Mouse (Mus musculus) ZHBTc4 (cell line): ENCODE measurements around the gene Zfp473.
A peak's percentile ranks its signal among the peaks of the same experiment; 100 is the strongest.
"Not testable (repeated sequence)": the region's sequence is repeated elsewhere in the genome, so short reads cannot be mapped to it uniquely, and the experiment has no call there.

Experiments
- DNase-seq: peaks from one replicate; pipeline ENCODE4 v3.0.0-alpha.2; 2011; ENCODE audit warnings: low read depth, low spot score

Gene Zfp473

GRCm38 (mm10) chr7:44722058-44722457 is 28.8 kb downstream of the Zfp473 start:
- no peak for DNase-seq

DNA sequence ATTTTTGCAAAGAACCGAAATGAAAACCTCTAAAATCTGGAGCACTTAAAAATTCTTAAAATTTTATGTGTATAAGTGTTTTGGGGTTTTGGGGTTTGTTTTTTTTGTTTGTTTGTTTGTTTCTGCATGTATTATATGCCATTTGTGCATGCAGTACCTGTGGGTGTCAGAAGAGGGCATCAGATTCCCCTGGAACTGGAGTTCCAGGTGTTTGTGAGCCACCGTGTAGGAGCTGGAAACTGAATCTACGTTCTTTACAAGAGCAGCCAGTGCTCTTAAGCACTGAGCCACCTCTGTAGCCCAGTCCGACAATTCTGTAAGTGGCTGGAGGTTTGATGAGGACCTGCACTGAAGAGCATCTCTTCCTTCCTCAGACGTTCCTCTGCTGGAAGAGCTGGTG is 41.0 kb downstream of the Zfp473 start:
- peak; percentile 76 for DNase-seq

GRCm38 (mm10) chr7:44708574-44708973 is 42.3 kb downstream of the Zfp473 start, which contains the start of gene Izumo2:
Gene Izumo2, plus strand, starts transcription at chr7:44708742.
- peak; percentile 89 for DNase-seq

- DNase-seq, result not testable (repeated sequence)
Observed at GRCm38 (mm10) chr7:44708093-44708492, 42.8 kb downstream of the Zfp473 start.

DNA sequence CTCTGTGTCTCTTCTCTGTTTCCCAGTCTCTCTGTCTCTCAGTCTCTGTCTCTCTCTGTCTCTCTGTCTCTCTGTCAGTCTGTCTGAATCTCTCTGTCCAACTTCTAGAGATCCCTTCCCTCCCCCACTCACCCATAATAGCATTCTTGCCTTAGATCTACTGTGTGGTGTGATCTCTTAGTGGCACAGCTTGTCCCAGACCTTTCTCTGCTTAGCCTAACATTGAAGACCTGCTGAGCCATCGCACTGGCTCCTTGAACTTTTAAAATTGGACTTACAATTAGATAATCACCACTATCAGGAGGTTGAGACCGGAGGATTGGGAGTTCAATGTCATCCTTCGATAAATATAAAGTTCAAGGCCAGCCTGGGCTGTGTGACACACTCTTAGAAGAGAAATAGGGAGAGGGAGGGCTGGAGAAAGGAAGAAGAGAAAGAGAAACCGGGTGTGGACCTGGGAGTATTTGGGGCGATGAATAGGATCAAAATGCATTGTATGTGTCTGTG is 43.6 kb downstream of the Zfp473 start:
- no peak for DNase-seq

DNA sequence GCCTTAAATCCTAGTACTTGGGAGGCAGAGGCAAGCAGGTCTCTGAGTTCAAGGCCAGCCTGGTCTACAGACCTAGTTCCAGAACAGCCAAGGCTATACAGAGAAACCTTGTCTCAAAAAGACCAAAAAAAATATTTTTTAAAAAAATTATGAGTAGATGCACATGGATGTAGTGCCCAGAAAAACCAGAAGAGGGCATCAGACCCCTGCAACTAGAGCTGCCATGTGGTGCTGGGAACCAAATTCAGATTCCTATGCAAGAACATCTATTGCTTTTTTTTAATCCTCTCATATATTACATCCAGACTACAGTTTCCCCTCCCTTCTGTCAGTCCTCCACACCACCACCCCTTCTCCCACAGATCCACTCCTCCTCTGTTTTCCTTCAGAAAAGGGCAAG is 44.5 kb downstream of the Zfp473 start:
- DNase-seq, result peak; percentile 72

DNA sequence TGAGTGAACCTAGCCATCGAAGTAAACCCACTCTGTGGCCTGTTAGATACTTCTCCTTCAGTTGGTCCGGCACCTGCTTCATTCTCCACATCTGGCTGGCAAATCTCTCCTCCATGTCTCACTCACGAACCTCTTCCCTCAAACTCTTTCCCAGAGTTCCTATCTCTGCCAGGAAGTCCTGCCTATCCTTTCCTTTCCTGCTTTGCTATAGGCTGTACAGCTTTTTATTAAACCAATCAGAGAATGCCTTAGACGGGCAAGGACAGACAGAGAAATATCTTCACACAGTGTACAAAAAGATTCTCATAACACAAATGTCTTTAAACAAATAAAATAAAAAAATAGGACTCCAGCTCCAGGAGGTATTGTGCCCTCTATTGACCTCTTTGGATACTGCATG is 45.8 kb downstream of the Zfp473 start:
- peak; percentile 88 for DNase-seq

GRCm38 (mm10) chr7:44704363-44704762 is 46.5 kb downstream of the Zfp473 start:
- DNase-seq, result peak; percentile 74

DNA sequence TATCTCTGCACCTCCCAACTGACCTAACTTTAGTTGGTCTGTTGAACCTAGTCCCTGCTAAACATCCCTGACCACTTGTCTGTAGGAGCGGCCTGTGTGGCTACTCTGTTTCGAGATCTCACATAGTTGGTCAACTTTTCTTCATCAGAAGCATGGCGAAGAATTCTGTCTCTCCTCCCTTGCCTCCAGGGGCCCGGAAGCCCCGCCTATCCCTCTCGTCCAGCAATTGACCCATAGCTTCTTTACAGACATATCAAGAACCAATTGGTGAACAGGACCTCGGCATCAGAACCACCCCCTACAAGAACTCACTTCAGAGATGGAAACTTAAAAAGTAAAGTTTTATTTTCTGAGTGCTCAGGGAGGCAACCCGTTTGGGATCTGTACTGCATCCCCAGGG is 47.9 kb downstream of the Zfp473 start:
- peak; percentile 62 for DNase-seq

GRCm38 (mm10) chr7:44701921-44702320 is 48.9 kb downstream of the Zfp473 start:
- DNase-seq, result peak; percentile 86

DNA sequence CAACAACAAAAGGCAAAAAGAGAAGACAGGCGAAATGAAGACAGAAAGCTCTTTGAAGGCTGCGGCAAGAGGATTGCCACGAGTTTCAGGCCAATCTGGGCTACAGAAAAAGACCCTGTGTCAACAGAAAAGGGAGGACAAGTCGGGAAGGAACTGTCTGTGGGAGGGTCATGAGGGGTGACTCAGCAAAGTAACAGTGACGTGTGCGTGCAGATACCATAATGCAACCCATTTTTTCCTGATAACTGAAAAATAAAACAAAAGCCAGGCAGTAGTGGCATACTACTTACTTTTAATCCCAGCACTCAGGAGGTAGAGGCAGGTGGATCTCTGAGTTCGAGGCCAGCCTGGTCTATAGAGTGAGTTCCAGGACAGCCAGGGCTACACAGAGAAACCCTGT is 52.9 kb downstream of the Zfp473 start:
- DNase-seq, result no peak

DNA sequence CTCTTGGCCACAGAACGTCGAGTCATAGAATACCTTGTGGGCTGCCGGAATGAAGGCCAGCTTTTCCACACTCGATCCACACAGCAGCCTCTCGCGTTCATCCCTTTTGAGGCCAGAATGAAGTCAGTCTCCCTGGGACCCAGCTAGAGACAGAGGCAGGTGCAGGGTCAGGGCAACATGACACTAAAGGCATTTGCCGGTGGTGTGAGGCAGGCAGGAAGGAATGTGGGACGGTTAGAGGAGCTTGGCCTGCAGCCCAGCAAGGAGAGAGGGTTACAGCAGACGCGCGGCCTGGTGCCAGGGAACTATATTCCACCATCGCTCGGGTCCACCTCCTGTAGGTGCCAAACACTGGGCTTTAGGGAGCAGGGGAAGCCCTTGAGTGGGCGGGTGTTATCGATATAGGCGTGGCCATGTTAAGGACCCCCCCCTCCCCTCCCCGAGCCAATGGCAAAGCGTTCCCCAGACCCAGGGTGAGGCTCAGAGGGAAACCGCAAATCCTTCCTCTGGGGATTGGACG is 53.6 kb downstream of the Zfp473 start:
- DNase-seq, result peak; percentile 68

DNA sequence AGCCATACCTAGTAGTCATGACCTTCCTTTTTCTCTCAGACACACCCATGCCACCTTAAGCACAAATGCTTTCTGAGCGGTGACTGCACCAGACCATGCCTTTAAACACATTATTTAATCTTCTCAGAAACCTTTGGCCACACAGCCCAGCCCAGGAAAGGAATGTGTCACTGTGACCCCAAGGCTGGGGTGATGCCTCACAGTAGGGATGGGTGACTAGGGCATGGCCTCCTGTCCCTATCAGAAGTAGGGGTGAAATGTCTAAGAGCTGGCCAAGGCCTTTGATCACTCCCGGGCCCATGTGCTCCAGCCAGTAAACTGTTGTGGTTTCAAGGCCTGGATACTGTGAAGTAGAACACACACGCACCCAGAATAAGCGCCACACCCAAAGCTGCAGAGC is 55.6 kb downstream of the Zfp473 start:
- no peak for DNase-seq

DNA sequence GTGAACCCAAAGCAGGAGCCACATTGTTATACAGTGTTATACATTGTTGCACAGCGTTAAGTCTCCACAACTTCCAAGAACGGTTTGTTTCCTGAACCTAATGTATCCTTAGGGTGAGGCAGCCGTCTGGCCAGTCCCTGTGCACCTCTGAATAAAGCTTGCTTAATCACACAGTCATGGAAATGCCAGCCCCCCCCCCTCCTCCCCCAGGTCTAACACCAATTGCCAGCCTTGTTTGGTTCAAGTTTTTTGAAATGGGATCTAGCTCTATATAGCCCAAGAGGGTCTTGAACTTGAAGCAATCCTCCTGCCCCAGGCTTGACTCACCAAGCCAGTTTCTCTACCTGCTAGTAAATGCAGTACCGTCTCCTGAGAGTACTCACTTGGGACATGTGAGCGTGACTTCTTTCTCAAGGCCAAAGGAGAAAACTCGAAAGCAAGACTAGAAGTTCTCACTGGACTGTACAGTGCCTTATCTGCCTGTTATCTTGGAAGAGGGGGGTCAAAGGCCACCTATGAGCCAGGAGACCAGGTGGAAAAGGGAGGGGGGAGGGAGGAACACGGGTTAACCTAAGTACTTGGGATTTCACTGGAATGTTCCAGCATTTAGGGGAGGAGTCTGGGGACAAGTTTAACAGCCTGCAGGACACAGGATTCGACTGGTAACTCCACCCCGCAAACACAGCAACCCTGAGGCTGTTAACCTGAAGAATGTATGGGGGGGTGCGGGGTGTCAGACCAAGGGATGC is 57.2 kb downstream of the Zfp473 start:
- DNase-seq, result peak; percentile 64

DNA sequence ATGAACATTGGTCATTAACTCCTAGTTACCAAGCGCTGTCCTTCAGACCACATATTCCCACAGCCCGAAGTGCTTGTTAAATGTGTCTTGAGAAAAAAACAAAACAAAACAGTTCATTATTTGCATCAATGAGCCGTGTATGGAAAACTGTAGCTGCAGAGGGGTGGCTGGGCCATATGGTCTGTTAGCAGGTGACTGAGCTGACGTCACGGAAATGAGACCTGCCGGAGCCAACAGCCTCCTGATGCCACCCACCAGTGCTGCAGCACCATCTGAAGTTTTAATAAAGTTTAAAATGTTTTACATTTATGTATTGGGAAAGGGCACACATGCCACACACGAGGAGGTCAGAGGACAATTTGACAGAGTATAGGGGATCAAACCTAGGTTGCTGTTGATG is 61.5 kb downstream of the Zfp473 start:
- no peak for DNase-seq

DNA sequence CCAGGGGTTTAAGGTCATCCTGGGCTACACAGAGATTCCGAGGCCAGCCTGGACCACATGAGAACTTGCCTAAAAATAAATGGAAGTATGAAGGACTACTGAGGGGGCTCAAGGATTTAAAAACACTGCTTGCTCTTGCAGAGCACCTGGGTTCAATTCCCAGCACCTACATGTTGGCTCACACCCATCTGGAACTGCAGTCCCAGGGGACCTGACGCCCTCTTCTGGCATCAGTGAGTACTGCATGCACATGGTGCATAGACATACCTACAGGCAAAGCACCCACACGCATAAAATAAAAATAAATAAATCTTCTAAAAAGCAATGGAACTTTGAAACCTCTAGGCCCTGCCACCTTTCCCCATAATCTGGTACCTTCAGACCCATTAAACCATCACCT is 62.0 kb downstream of the Zfp473 start:
- peak; percentile 64 for DNase-seq

DNA sequence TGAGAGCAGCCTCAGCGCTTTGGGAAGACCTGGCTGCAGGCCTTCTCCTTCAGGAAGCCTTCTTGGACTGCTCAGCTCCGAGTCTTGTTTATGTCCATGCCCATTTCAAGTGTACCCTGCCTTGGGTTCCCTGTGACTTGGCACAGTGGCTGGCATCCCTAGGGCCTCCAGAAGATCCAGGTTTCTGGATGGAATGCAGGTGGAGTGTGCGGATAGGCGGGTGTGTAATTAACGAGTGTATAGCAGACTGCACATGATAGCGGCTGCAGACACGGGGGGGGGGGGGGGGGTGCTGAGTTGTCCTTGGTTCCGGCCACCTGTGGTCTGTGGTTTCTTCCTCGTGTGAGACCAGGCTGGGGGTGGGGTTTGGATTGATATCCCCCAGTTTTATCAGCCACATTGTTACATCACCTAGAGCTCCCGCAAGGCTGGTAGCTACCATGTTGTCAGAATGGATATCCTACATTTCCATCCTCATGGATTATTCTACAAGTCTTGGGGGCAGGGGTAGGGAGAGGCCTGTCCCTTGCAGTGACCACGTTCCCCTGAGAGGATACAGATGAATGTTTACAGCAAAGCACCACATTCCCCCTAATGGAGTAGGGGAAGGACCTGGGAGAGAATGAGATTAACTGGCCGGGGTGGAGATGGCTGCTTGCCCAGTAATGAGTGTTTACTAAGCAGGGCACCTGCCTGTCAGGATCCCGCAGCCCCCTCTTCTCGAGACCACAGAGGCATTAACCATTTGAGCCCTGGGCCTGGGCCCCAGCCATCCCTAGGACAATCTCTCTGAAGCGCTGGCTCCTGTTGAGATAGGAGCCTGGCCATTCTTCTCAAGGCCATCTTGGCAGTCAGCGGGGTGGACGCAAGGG is 65.1 kb downstream of the Zfp473 start:
- DNase-seq, result no peak

GRCm38 (mm10) chr7:44683656-44684055 is 67.2 kb downstream of the Zfp473 start:
- no peak for DNase-seq
